ENCODE assay signal across 26 mouse cellular contexts in genomic region chr19:22327226-22327625, GRCm38 (mm10).
DNase-seq lines count a peak whose midpoint lies in the region; ATAC-seq and TF ChIP-seq lines count a peak whose summit lies in the region.
"Had no signal": no experiment of that assay in that cellular context is flagged by ENCODE, and none has a peak within 500 bp of the region (broad histone marks: within the 10 kb centered on the region; RNA-seq: fewer than 3 reads in every experiment).

No protein-coding gene starts in this region.

- no peak for TF ChIP-seq POLR2A in brain, embryonic 14.5 days (IDR thresholded peaks at IDR 0.05; ENCODE audit: borderline replicate concordance, extremely low read depth, insufficient read depth, insufficient read length, poor library complexity, severe bottlenecking)

- H3K4me3 ChIP-seq in forebrain, embryonic 13.5 days = no peak overlapping the region
- H3K4me3 ChIP-seq in forebrain, embryonic 11.5 days (ENCODE audit: low read depth, low read length) = no peak overlapping the region
- no peak overlapping the region for H3K4me3 ChIP-seq in forebrain, embryonic 15.5 days
- H3K4me3 ChIP-seq in forebrain, postnatal 0 days (ENCODE audit: low read depth, low read length) = no peak overlapping the region
- no peak overlapping the region for H3K4me3 ChIP-seq in lung, embryonic 15.5 days
- H3K4me3 ChIP-seq: embryonic facial prominence, embryonic 13.5 days; embryonic facial prominence, embryonic 15.5 days; erythroblast, embryonic 14.5 days had no signal

- ATAC-seq in forebrain, embryonic 13.5 days = peak; percentile 67; the same call in 1 of the 2 replicates
- ATAC-seq in forebrain, embryonic 11.5 days (replicated peaks; ENCODE audit: low FRiP score) = no peak
- 0 out of 2 replicates have a peak, but pooled peaks have one; percentile 38 for ATAC-seq in forebrain, embryonic 15.5 days (replicated peaks)
- ATAC-seq in forebrain, postnatal 0 days = no peak
- no peak for ATAC-seq in lung, embryonic 15.5 days (ENCODE audit: borderline replicate concordance, extremely low read depth, low FRiP score, low TSS enrichment)
- ATAC-seq: activated CD4-positive, CD25-positive, alpha-beta regulatory T cell, adult 4 months; CD4-positive, CD25-positive, alpha-beta regulatory T cell, adult 4 months; Patski had no signal

- no peaks in the 10 kb centered on the region for H3K36me3 ChIP-seq in forebrain, embryonic 13.5 days (ENCODE audit: poor library complexity, severe bottlenecking)
- H3K36me3 ChIP-seq in forebrain, embryonic 11.5 days (ENCODE audit: control insufficient read depth, insufficient read depth, low read length) = no peaks in the 10 kb centered on the region
- H3K36me3 ChIP-seq in forebrain, embryonic 15.5 days = no peaks in the 10 kb centered on the region
- H3K36me3 ChIP-seq in forebrain, postnatal 0 days (ENCODE audit: insufficient read depth) = no peaks in the 10 kb centered on the region
- H3K36me3 ChIP-seq in lung, embryonic 15.5 days = no peaks in the 10 kb centered on the region
- H3K36me3 ChIP-seq: embryonic facial prominence, embryonic 13.5 days; embryonic facial prominence, embryonic 15.5 days; G1E had no signal

- H3K9me3 ChIP-seq in forebrain, embryonic 13.5 days (replicated peaks) = no peaks in the 10 kb centered on the region
- no peaks in the 10 kb centered on the region for H3K9me3 ChIP-seq in forebrain, embryonic 11.5 days (ENCODE audit: control insufficient read depth, low read length)
- no peaks in the 10 kb centered on the region for H3K9me3 ChIP-seq in forebrain, embryonic 15.5 days
- no peaks in the 10 kb centered on the region for H3K9me3 ChIP-seq in forebrain, postnatal 0 days (ENCODE audit: low read length)
- no peaks in the 10 kb centered on the region for H3K9me3 ChIP-seq in lung, embryonic 15.5 days
- H3K9me3 ChIP-seq: embryonic facial prominence, embryonic 13.5 days; embryonic facial prominence, embryonic 15.5 days; G1E had no signal

- no peak for TF ChIP-seq CTCF in forebrain, postnatal 0 days (IDR thresholded peaks at IDR 0.05; ENCODE audit: low read depth)
- no peak for TF ChIP-seq CTCF in brain, embryonic 14.5 days (IDR thresholded peaks at IDR 0.05; ENCODE audit: borderline replicate concordance, extremely low read depth, insufficient read depth, insufficient read length)

- H3K27me3 ChIP-seq in forebrain, embryonic 13.5 days = no peaks in the 10 kb centered on the region
- H3K27me3 ChIP-seq in forebrain, embryonic 11.5 days (ENCODE audit: control insufficient read depth, insufficient read depth, low read length) = no peaks in the 10 kb centered on the region
- no peaks in the 10 kb centered on the region for H3K27me3 ChIP-seq in forebrain, embryonic 15.5 days
- no peaks in the 10 kb centered on the region for H3K27me3 ChIP-seq in forebrain, postnatal 0 days (ENCODE audit: insufficient read depth, low read length)
- no peaks in the 10 kb centered on the region for H3K27me3 ChIP-seq in lung, embryonic 15.5 days
- H3K27me3 ChIP-seq: CH12.LX; embryonic facial prominence, embryonic 13.5 days; embryonic facial prominence, embryonic 15.5 days had no signal

- WGBS in forebrain, embryonic 13.5 days = 23% methylated on average over 5 of the region's 5 CpGs
- WGBS in forebrain, embryonic 11.5 days = 60% methylated on average over 5 of the region's 5 CpGs
- 12% methylated on average over 5 of the region's 5 CpGs for WGBS in forebrain, embryonic 15.5 days
- WGBS in forebrain, postnatal 0 days = 22% methylated on average over 5 of the region's 5 CpGs
- 34% methylated on average over 5 of the region's 5 CpGs for WGBS in lung, embryonic 15.5 days

- no peak overlapping the region for H3K27ac ChIP-seq in forebrain, embryonic 13.5 days
- H3K27ac ChIP-seq in forebrain, embryonic 11.5 days (ENCODE audit: low read depth, low read length) = no peak overlapping the region
- H3K27ac ChIP-seq in forebrain, embryonic 15.5 days (replicated peaks) = no peak overlapping the region
- no peak overlapping the region for H3K27ac ChIP-seq in forebrain, postnatal 0 days (ENCODE audit: low read depth, low read length)
- H3K27ac ChIP-seq in lung, embryonic 15.5 days = 0 out of 2 replicates have a peak overlapping the region, but pooled peaks have one; percentile 7
- H3K27ac ChIP-seq: embryonic facial prominence, embryonic 13.5 days; embryonic facial prominence, embryonic 15.5 days had no signal

- H3K9ac ChIP-seq in forebrain, embryonic 13.5 days = no peak overlapping the region
- no peak overlapping the region for H3K9ac ChIP-seq in forebrain, embryonic 11.5 days (ENCODE audit: low read length)
- H3K9ac ChIP-seq in forebrain, embryonic 15.5 days (replicated peaks) = no peak overlapping the region
- H3K9ac ChIP-seq in forebrain, postnatal 0 days = no peak overlapping the region
- no peak overlapping the region for H3K9ac ChIP-seq in lung, embryonic 15.5 days
- H3K9ac ChIP-seq: embryonic facial prominence, embryonic 13.5 days; embryonic facial prominence, embryonic 15.5 days had no signal

- H3K4me1 ChIP-seq in forebrain, embryonic 13.5 days = peaks cover 8% of the 10 kb centered on the region
- no peaks in the 10 kb centered on the region for H3K4me1 ChIP-seq in forebrain, embryonic 11.5 days (replicated peaks; ENCODE audit: control insufficient read depth, insufficient read depth, low read length)
- peaks cover 13% of the 10 kb centered on the region for H3K4me1 ChIP-seq in forebrain, embryonic 15.5 days
- no peaks in the 10 kb centered on the region for H3K4me1 ChIP-seq in forebrain, postnatal 0 days (ENCODE audit: insufficient read depth)
- H3K4me1 ChIP-seq in lung, embryonic 15.5 days = peaks cover 4% of the 10 kb centered on the region; the same call in 1 of the 2 replicates
- H3K4me1 ChIP-seq: embryonic facial prominence, embryonic 13.5 days; embryonic facial prominence, embryonic 15.5 days had no signal

- no peak for DNase-seq in forebrain, embryonic 11.5 days (ENCODE audit: low spot score)
- DNase-seq in forebrain, postnatal 0 days = no peak
- no peak for DNase-seq in lung, postnatal 14 days
- DNase-seq in brain, embryonic 14.5 days (ENCODE audit: low read depth) = peak; percentile 50
- DNase-seq: adrenal gland, adult 8-10 months; adrenal gland, postnatal 14 days; adrenal gland, postnatal 36 days; B cell, adult 2 months; cerebellum, adult 11 months; cerebellum, adult 18-20 months; cerebellum, adult 8-10 months; cerebellum, adult 9-11 months; cerebellum, postnatal 14 days; cerebellum, postnatal 36 days; embryo, embryonic 11 days had no signal

- no peak overlapping the region for H3K4me2 ChIP-seq in forebrain, embryonic 13.5 days
- H3K4me2 ChIP-seq in forebrain, embryonic 11.5 days (ENCODE audit: low read depth, low read length, severe bottlenecking) = no peak overlapping the region
- no peak overlapping the region for H3K4me2 ChIP-seq in forebrain, embryonic 15.5 days (replicated peaks)
- H3K4me2 ChIP-seq in forebrain, postnatal 0 days (ENCODE audit: low read depth) = no peak overlapping the region
- no peak overlapping the region for H3K4me2 ChIP-seq in lung, embryonic 15.5 days
- H3K4me2 ChIP-seq: embryonic facial prominence, embryonic 13.5 days; embryonic facial prominence, embryonic 15.5 days had no signal

Comparison
In these comparisons a context has a peak if more than half of its experiments do, and no peak if none do; other contexts are left out.
1. ATAC-seq: peak in forebrain, embryonic 13.5 days (single experiment) and forebrain, embryonic 15.5 days (single experiment); none in forebrain, embryonic 11.5 days (single experiment), forebrain, postnatal 0 days (single experiment) and lung, embryonic 15.5 days (single experiment).